Mouse (Mus musculus) liver, adult 2 months (tissue): ENCODE data around the gene Slc3a2. TPM values are rescaled to one million over a fixed set of nuclear protein-coding genes. Genes with fewer than 3 reads are reported as not detected.

ENCODE experiments used
- DNase-seq: peaks from one replicate; pipeline ENCODE4 v3.0.0-alpha.2; 2011; ENCODE audit warnings: low read depth, low spot score; ENCODE audit errors: extremely low read depth
- H3K27ac ChIP-seq: fragments of 200-500 bp; replicated peaks from 2 replicates; pipeline ENCODE4 v1.5.1; 2012; ENCODE audit warnings: low read depth, mild to moderate bottlenecking, control low read depth, inconsistent platforms, low read length; ENCODE audit not compliant: insufficient read depth
- H3K27me3 ChIP-seq: fragments of 200-500 bp; 2 replicates; pipeline ENCODE4 v1.6.1; 2012; ENCODE audit warnings: mild to moderate bottlenecking, moderate library complexity, low read length, inconsistent platforms; ENCODE audit not compliant: control insufficient read depth, insufficient read depth
- H3K36me3 ChIP-seq: fragments of 200-500 bp; 2 replicates; pipeline ENCODE4 v1.6.1; 2012; ENCODE audit warnings: low read length, inconsistent platforms; ENCODE audit not compliant: control insufficient read depth, insufficient read depth
- H3K4me1 ChIP-seq: fragments of 200-500 bp; 2 replicates; pipeline ENCODE4 v1.6.1; 2011; ENCODE audit warnings: low read length; ENCODE audit not compliant: control insufficient read depth, insufficient read depth
- H3K4me3 ChIP-seq: fragments of 200-500 bp; 2 replicates; pipeline ENCODE4 v1.5.1; 2011; ENCODE audit warnings: low read depth, mild to moderate bottlenecking, control low read depth, low read length, moderate library complexity; ENCODE audit not compliant: insufficient read depth
- H3K79me2 ChIP-seq: fragments of 200-500 bp; 2 replicates; pipeline ENCODE4 v1.6.1; 2012; ENCODE audit warnings: inconsistent platforms, mild to moderate bottlenecking, low read length, moderate library complexity; ENCODE audit not compliant: control insufficient read depth, insufficient read depth
- H3K9ac ChIP-seq: fragments of 200-500 bp; 2 replicates; pipeline ENCODE4 v1.6.1; 2012; ENCODE audit warnings: low read depth, mild to moderate bottlenecking, control low read depth, inconsistent platforms, low read length
- CTCF ChIP-seq: fragments of 200-500 bp; IDR thresholded peaks from 2 replicates; pipeline ENCODE4 v1.5.1; 2011; ENCODE audit warnings: low read depth, low read length, control low read depth
- POLR2A ChIP-seq: fragments of 200-500 bp; IDR thresholded peaks from 2 replicates; pipeline ENCODE4 v1.6.1; 2011; ENCODE audit warnings: low read length, control low read depth; ENCODE audit not compliant: insufficient read depth; ENCODE audit errors: extremely low read depth
- WGBS: fragments of 180-500 bp; shearing (Covaris S2); methylation state at CpG from one replicate; pipeline ENCODE4 v1.1.7; 2018; 5-methylcytosine and 5-hydroxymethylcytosine counted together
- polyA plus RNA-seq: library from polyadenylated mRNA; depleted of rRNA; stranded (reverse); fragments of >200 nt; gene quantifications from 2 replicates; pipeline ENCODE4 v1.2.3, GENCODE M21; 2012
- total RNA-seq: library from RNA; depleted of rRNA; stranded (reverse); fragments of >200 nt; gene quantifications from 2 replicates; pipeline ENCODE4 v1.2.3, GENCODE M21; 2014

Slc3a2 gene
- total and polyA plus RNA-seq, 2 experiments: 30.2 to 71.6 TPM

- no peaks in the 10 kb centered on the region for H3K27me3 ChIP-seq
- H3K4me3 ChIP-seq: no peak overlapping the region
- H3K27ac ChIP-seq: no peak overlapping the region
- 72% methylated on average over 2 of the region's 2 CpGs for WGBS
- TF ChIP-seq POLR2A (no peak), CTCF (no peak)
- no peak for DNase-seq
- no peak overlapping the region for H3K9ac ChIP-seq
- peaks cover 13% of the 10 kb centered on the region; the same call in 1 of the 2 replicates for H3K4me1 ChIP-seq
- peaks cover 20% of the 10 kb centered on the region for H3K36me3 ChIP-seq
- peaks cover 26% of the 10 kb centered on the region; the same call in 1 of the 2 replicates for H3K79me2 ChIP-seq
Measured at GRCm38 (mm10) chr19:8758899-8759298, 35.7 kb upstream of the Slc3a2 start.

- peak overlapping the region; percentile 88 for H3K4me3 ChIP-seq
- H3K27me3 ChIP-seq: no peaks in the 10 kb centered on the region
- H3K4me1 ChIP-seq: peaks cover 13% of the 10 kb centered on the region; the same call in 1 of the 2 replicates
- WGBS: under 1% methylated on average over 14 of the region's 14 CpGs
- no peak for DNase-seq
- TF ChIP-seq CTCF: no peak
- TF ChIP-seq POLR2A: no peak
- peak overlapping the region; percentile 53 for H3K27ac ChIP-seq
- peak overlapping the region; percentile 97 for H3K9ac ChIP-seq
- peaks cover 26% of the 10 kb centered on the region; the same call in 1 of the 2 replicates for H3K79me2 ChIP-seq
- peaks cover 14% of the 10 kb centered on the region for H3K36me3 ChIP-seq
Measured at GRCm38 (mm10) chr19:8757471-8757998, 34.4 kb upstream of the Slc3a2 start.

- Histone ChIP-seq H3K36me3 (peaks cover 19% of the 10 kb centered on the region), H3K27me3 (no peaks in the 10 kb centered on the region), H3K27ac (peak within 1 kb of the TSS; percentile 92), H3K4me3 (peak within 1 kb of the TSS; percentile 88), H3K4me1 (peaks cover 13% of the 10 kb centered on the region; the same call in 1 of the 2 replicates), H3K79me2 (peaks cover 26% of the 10 kb centered on the region; the same call in 1 of the 2 replicates), H3K9ac (peak within 1 kb of the TSS; percentile 97)
- WGBS: under 1% methylated on average over 75 of the region's 75 CpGs
- peak; percentile 74 for DNase-seq
- TF ChIP-seq CTCF: no peak
- TF ChIP-seq POLR2A: peak; percentile 84
Measured at GRCm38 (mm10) chr19:8756635-8757387, 33.6 kb upstream of the Slc3a2 start, which contains the start of gene Nxf1. TSS of gene Nxf1 (plus strand) at chr19:8757073.

GRCm38 (mm10) chr19:8755652-8756051, 32.5 kb upstream of the Slc3a2 start:
- H3K27ac ChIP-seq: no peak overlapping the region
- peaks cover 13% of the 10 kb centered on the region; the same call in 1 of the 2 replicates for H3K4me1 ChIP-seq
- no peak overlapping the region for H3K4me3 ChIP-seq
- DNase-seq: no peak
- H3K27me3 ChIP-seq: no peaks in the 10 kb centered on the region
- H3K79me2 ChIP-seq: peaks cover 20% of the 10 kb centered on the region; the same call in 1 of the 2 replicates
- H3K36me3 ChIP-seq: peaks cover 28% of the 10 kb centered on the region
- no peak overlapping the region for H3K9ac ChIP-seq
- no peak for TF ChIP-seq POLR2A
- no peak for TF ChIP-seq CTCF
- 64% methylated on average over 3 of the region's 3 CpGs for WGBS

- no peak for DNase-seq
- no peak overlapping the region for H3K9ac ChIP-seq
- peaks cover 6% of the 10 kb centered on the region for H3K4me1 ChIP-seq
- H3K79me2 ChIP-seq: peaks cover 8% of the 10 kb centered on the region; the same call in 1 of the 2 replicates
- 81% methylated on average over 2 of the region's 2 CpGs for WGBS
- peaks cover 90% of the 10 kb centered on the region for H3K36me3 ChIP-seq
- no peak overlapping the region for H3K27ac ChIP-seq
- no peak overlapping the region for H3K4me3 ChIP-seq
- TF ChIP-seq POLR2A (no peak), CTCF (no peak)
- no peaks in the 10 kb centered on the region for H3K27me3 ChIP-seq
Measured at GRCm38 (mm10) chr19:8747368-8747767, 24.2 kb upstream of the Slc3a2 start.

- H3K4me3 ChIP-seq: no peak overlapping the region
- no peak for DNase-seq
- WGBS: 94% methylated on average over 1 of the region's 1 CpGs
- peaks cover 72% of the 10 kb centered on the region for H3K36me3 ChIP-seq
- TF ChIP-seq CTCF (no peak), POLR2A (no peak)
- H3K4me1 ChIP-seq: peaks cover 11% of the 10 kb centered on the region
- H3K27ac ChIP-seq: no peak overlapping the region
- H3K9ac ChIP-seq: no peak overlapping the region
- H3K79me2 ChIP-seq: peaks cover 14% of the 10 kb centered on the region; the same call in 1 of the 2 replicates
- H3K27me3 ChIP-seq: no peaks in the 10 kb centered on the region
Measured at GRCm38 (mm10) chr19:8745382-8745781, 22.2 kb upstream of the Slc3a2 start.
